Mouse (Mus musculus): Measurements from ENCODE around the gene Swt1. TPM values are rescaled to one million over a fixed set of nuclear protein-coding genes. Genes with fewer than 3 reads are reported as not detected.
"Not testable (repeated sequence)": the region's sequence is repeated elsewhere in the genome, so short reads cannot be mapped to it uniquely, and the experiment has no call there.

Swt1 gene
- total RNA-seq (2021): 10 to 100 TPM; 16.7 to 18.9 TPM
- long read RNA-seq, experiment 1, partial matches to known transcripts: 1 of 5 reads
- long read RNA-seq, experiment 1, other reads (novel, unspliced or antisense): 2 of 5 reads
- long read RNA-seq, experiment 2, transcript Swt1-201 (20 exons, 3,688 nt): major isoform, 8 of 15 reads
- long read RNA-seq, experiment 2, partial matches to known transcripts: 4 of 15 reads
- long read RNA-seq, experiment 2, other reads (novel, unspliced or antisense): 3 of 15 reads

GRCm38 (mm10) chr1:151428263-151429221, at the start of gene Swt1, which contains the start of gene Trmt1l:
TSS of gene Swt1 (minus strand) at chr1:151428455.
TSS of gene Trmt1l (plus strand) at chr1:151428542.
- DNase-seq (ENCODE audit: low spot score in 2 of 2): peak; percentile 79 to 91

GRCm38 (mm10) chr1:151472386-151472785, 44.1 kb upstream of the Swt1 start:
- DNase-seq (ENCODE audit: low spot score in 2 of 2): not testable (repeated sequence)

DNA sequence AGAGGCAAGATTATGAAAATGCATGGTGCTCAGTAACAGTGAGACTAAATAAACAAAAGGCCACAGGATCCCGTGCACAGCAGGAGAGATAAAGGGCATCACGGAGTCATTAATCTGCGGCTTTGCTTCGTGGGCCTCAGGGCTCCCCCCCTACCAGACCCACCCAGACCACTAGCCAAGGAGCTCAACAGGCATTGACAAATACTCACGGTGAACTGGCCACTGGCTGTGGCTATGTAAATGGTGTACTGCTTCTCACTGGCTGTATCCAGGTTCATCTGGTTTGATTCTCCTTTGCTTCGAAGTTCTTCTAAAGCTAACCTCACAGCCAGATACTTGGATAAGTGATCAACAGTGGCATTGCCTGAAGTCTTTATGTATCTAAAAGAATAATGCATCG, 43.2 kb upstream of the Swt1 start:
- DNase-seq (ENCODE audit: low spot score in 2 of 2): no peak

- DNase-seq (ENCODE audit: low spot score in 2 of 2): no peak
Observed at GRCm38 (mm10) chr1:151466571-151466970, 38.3 kb upstream of the Swt1 start.

GRCm38 (mm10) chr1:151464914-151465313, 36.7 kb upstream of the Swt1 start:
- DNase-seq (ENCODE audit: low spot score in 2 of 2): no peak

DNA sequence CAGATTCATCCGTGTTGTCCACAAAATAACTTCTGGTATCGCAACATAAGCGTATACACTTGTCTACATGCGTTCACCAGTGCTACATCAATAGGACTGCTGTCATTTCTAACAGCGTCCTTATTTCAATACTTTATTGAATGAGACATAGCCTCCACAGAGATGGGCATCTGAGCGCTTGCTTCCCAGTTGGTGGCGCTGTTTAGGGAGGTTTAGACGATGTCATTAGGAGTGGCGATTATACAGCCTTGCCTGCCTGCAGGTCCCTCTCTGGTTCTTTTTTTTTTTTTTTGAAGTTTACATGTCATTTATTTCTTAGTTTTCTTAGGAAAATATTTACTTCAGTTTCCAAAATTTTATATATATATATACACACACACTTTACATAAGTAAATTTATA, 33.0 kb upstream of the Swt1 start:
- DNase-seq (ENCODE audit: low spot score in 2 of 2): no peak

DNA sequence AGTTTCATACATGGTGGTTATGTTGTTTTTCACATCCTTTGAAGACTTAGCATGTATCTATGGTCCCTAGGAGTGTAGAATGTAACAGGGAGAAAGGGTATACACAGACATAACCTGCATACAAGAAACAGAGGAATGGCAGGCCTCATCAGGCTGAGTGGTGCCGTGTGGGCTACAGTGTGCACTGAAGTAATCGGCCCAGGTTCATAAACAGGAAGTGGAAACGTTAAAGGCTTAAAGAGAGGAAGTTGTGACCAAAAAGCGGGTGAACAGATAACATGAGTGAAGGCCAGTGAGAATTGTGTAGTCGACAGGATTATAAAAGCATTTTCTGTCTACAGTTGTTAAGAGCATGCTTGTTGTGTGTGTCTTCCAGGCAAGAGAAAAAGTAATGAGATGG, 28.8 kb upstream of the Swt1 start:
- DNase-seq (ENCODE audit: low spot score in 2 of 2): no peak

DNA sequence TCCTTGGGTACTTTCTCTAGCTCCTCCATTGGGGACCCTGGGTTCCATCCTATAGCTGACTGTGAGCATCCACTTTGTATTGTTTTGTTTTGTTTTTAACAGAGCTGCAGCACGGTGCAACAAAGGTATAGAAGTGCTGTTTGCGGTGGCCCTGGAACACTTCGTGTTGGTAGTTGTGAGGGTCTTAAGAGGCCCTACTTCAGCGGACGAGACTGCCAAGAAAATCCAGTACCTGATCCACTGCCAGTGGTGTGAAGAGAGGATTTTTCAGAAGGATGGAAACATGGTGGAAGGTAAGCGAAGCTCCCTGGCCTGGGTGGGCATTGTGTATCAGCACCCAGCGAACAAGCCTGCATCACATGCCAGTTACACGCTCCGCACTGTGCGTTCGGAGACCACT, 23.7 kb upstream of the Swt1 start:
- no peak for DNase-seq (ENCODE audit: low spot score in 2 of 2)

DNA sequence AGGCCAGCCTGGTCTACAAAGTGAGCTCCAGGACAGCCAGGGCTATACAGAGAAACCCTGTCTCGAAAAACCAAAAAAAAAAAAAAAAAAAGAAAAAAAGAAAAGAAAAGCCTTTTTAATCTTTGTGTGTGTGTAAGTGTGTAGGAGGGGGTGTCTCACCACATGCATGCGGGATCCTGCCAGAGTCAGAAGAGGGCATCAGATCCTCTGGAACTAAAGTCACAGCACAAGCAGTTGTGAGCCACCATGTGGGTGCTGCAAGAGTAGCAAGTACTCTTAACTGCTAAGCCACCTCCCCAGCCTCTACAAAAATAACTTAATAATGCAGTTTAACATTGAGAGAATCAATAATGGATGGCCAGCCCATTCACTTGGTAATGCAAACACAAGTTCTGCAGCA, 22.6 kb upstream of the Swt1 start:
- DNase-seq (ENCODE audit: low spot score in 2 of 2): no peak

DNA sequence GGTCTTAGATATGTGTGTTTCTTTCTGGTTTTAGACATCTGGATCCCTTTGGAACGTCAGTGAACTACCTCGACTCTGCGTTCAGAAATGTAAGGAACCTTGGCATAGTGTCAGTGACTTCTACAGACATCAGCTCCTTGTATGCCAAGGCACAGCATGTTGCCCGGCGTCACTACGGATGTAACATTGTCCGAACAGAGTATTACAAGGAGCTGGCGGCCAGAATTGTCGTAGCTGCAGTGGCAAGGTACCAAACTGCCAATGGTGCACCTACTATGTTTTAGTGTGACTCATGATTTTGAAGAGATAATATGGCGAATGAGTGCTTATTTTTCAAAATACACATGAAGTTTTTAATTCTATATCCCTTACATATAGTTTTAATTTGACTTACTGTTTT, 21.6 kb upstream of the Swt1 start:
- no peak for DNase-seq (ENCODE audit: low spot score in 2 of 2)

DNA sequence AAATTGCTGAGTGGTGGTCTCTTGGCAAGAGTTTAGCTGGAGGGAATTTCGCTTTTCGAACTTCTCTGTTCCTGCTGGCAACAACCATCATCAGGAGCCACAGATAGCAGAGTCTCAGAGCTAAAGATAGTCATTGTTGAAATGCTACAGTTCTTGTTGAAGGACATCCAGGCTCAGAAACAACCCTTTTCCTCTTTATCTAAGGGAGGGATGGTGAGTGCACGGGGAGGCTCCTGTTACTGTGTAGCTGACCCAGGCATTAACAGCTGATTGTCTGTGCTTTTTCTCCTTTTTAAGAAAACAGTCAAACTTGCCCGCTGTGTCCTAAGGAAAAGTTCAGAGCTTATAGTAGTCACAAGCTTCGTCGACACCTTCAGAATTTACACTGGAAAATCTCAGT, 7.2 kb upstream of the Swt1 start:
- no peak for DNase-seq (ENCODE audit: low spot score in 2 of 2)

- DNase-seq (ENCODE audit: low spot score in 2 of 2): no peak
Observed at GRCm38 (mm10) chr1:151429316-151429715, 1.1 kb upstream of the Swt1 start.

GRCm38 (mm10) chr1:151427888-151428262, 380 bp downstream of the Swt1 start:
- no peak for DNase-seq (ENCODE audit: low spot score in 2 of 2)

- no peak for DNase-seq (ENCODE audit: low spot score in 2 of 2)
Observed at GRCm38 (mm10) chr1:151426947-151427600, 1.2 kb downstream of the Swt1 start.

DNA sequence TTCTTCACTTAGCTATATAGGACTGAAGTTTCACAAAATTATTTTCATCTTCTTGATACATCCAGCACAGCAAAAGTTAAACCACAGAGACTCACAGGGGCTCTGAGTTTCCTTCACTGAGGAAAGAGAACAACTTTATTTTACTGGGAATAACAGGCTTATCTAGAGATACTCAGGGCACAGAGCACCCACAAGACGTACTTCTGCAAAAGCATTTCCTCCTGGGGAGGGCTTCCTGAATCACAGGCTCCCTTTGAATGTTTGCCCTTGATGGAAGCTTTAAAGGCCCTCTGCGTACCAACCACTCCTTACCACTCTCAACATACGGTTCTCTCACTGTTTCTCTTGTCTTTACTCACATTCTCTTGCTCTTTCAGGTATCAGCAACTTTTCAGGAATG, 6.1 kb downstream of the Swt1 start:
- DNase-seq (ENCODE audit: low spot score in 2 of 2): no peak

DNA sequence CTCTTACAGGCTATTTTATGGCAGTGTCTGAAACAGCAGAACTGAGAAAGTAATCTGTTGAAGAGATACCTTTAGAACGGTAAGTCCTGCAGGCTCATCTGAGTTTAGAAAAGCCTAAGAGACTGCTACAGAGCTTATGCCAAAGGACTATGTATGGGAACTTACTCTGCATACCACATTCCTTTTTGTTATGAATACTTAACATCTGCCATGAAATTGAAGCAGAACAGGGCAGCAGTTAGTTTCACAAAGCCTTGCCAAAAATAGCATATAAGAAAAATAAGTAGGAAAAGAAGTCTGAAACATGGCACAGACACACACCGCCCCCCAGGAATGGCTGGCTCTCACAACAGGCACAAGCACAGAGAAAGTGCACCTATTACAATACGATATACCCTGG, 18.4 kb downstream of the Swt1 start:
- no peak for DNase-seq (ENCODE audit: low spot score in 2 of 2)

DNA sequence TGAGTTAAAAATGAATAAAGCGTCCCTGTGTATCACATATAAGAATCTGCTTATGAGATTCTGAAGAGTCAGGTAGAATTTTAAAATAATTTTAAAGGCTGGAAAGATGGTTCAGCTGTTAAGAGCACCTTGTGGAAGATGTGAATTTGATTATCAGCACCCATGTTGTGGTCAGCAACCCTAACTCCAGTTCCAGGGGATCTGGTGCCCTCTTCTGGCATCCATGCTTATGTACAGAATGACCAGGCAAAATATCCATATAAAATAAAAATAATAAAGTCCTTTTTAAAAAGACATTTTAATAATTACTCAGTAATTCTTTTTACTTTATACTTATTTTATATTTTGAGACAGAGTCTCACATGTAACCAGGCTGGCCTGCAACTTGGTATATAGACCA, 38.2 kb downstream of the Swt1 start:
- no peak for DNase-seq (ENCODE audit: low spot score in 2 of 2)

DNA sequence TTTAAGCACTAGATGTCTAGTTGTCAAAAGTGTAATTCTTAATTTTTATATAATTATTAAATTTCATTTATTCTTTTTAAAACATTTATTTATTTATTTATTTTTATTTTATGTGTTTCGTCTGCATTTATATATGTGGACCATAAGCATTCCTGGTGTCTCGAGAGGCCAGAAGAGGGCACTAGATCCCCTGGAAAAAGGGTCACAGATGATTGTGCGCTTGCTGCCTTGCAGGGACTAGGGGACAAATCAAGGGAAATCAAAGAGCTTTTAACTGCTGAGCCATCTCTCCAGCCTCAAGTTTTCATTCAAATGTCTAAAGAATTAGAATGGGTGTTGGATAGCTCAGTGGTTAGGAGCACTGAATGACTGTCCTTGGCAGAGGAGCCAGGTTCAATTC, 50.9 kb downstream of the Swt1 start:
- no peak for DNase-seq (ENCODE audit: low spot score in 2 of 2)

GRCm38 (mm10) chr1:151372823-151373222, 55.4 kb downstream of the Swt1 start:
- no peak for DNase-seq (ENCODE audit: low spot score in 2 of 2)

- no peak for DNase-seq (ENCODE audit: low spot score in 2 of 2)
Observed at GRCm38 (mm10) chr1:151371543-151371942, 56.7 kb downstream of the Swt1 start.

DNA sequence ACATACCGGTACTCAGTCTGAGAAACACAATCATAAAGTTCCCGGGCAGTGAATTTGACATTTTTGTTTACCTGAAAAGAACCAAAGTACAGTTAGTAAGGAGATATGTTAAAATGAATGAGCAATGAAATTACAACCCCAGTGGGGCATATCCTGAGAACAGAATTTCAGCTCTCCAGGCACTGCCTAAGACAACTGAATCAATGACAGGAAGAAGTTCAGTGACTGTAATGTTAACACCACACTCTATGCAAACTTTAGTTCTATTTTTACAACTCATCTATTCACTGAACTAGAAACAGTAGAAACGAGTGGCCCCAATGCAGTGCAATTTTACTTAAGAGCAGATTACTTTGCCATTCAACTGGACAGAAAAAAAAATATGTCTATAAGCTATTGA, 57.7 kb downstream of the Swt1 start:
- no peak for DNase-seq (ENCODE audit: low spot score in 2 of 2)

- no peak for DNase-seq (ENCODE audit: low spot score in 2 of 2)
Observed at GRCm38 (mm10) chr1:151368444-151368843, 59.8 kb downstream of the Swt1 start.
